31 mouse cellular contexts compared by ENCODE assay signal in genomic region chr8:126626415-126626814, GRCm38 (mm10). TPM values are rescaled to one million over a fixed set of nuclear protein-coding genes. Genes with fewer than 3 reads are reported as not detected.
DNase-seq lines count a peak whose midpoint lies in the region; ATAC-seq and TF ChIP-seq lines count a peak whose summit lies in the region.
"Had no signal": no experiment of that assay in that cellular context is flagged by ENCODE, and none has a peak within 500 bp of the region (broad histone marks: within the 10 kb centered on the region; RNA-seq: fewer than 3 reads in every experiment).

No protein-coding gene starts in this region.

- H3K4me3 ChIP-seq in thymus, adult 2 months (ENCODE audit: control insufficient read depth, insufficient read depth, low read length): no peak overlapping the region
- no peak overlapping the region for H3K4me3 ChIP-seq in hindbrain, postnatal 0 days (ENCODE audit: low read length)
- no peak overlapping the region for H3K4me3 ChIP-seq in hindbrain, embryonic 16.5 days (ENCODE audit: low read length)
- H3K4me3 ChIP-seq: embryonic facial prominence, embryonic 15.5 days; erythroblast, embryonic 14.5 days; forebrain, embryonic 10.5 days; forebrain, embryonic 13.5 days; heart, embryonic 12.5 days; heart, embryonic 15.5 days; intestine, embryonic 15.5 days had no signal

- no peaks in the 10 kb centered on the region for H3K36me3 ChIP-seq in thymus, adult 2 months (ENCODE audit: control insufficient read depth, insufficient read depth, low read length)
- no peaks in the 10 kb centered on the region for H3K36me3 ChIP-seq in hindbrain, postnatal 0 days (ENCODE audit: insufficient read depth, low read length)
- no peaks in the 10 kb centered on the region for H3K36me3 ChIP-seq in hindbrain, embryonic 16.5 days (ENCODE audit: control insufficient read depth, insufficient read depth, low read length)
- H3K36me3 ChIP-seq: embryonic facial prominence, embryonic 15.5 days; forebrain, embryonic 10.5 days; G1E; heart, embryonic 12.5 days; heart, embryonic 15.5 days; intestine, embryonic 15.5 days had no signal

- no peak overlapping the region for H3K4me2 ChIP-seq in hindbrain, postnatal 0 days (ENCODE audit: low read depth, low read length)
- no peak overlapping the region for H3K4me2 ChIP-seq in hindbrain, embryonic 16.5 days (ENCODE audit: low read length)
- H3K4me2 ChIP-seq: embryonic facial prominence, embryonic 15.5 days; forebrain, embryonic 13.5 days; heart, embryonic 12.5 days; heart, embryonic 15.5 days; hindbrain, embryonic 14.5 days; intestine, embryonic 15.5 days had no signal

- no peak for DNase-seq in thymus, adult 2 months
- DNase-seq in thymus, postnatal 4 days: no peak
- no peak for DNase-seq in kidney, adult 11 months
- no peak for DNase-seq in hindbrain, postnatal 0 days (ENCODE audit: low spot score)
- DNase-seq: adrenal gland, adult 2 months; adrenal gland, postnatal 14 days; B cell, adult 2 months; cerebellum, adult 11 months; cerebellum, adult 2 months; cerebellum, adult 9-11 months; cerebellum, postnatal 25 days; embryo, embryonic 11 days; gastrocnemius, postnatal 10 days; gastrocnemius, postnatal 36 days; heart, adult 11 months; heart, postnatal 10 days; heart, postnatal 36 days had no signal

- H3K27ac ChIP-seq in thymus, adult 2 months (ENCODE audit: control insufficient read depth, insufficient read depth, low read length): peak overlapping the region; percentile 22; the same call in 1 of the 2 replicates
- H3K27ac ChIP-seq in hindbrain, postnatal 0 days: no peak overlapping the region
- H3K27ac ChIP-seq in hindbrain, embryonic 16.5 days (ENCODE audit: low read depth, low read length): no peak overlapping the region
- H3K27ac ChIP-seq: embryonic facial prominence, embryonic 15.5 days; forebrain, embryonic 10.5 days; forebrain, embryonic 13.5 days; heart, embryonic 15.5 days; hindbrain, embryonic 14.5 days; intestine, embryonic 15.5 days had no signal

- H3K9me3 ChIP-seq in hindbrain, postnatal 0 days (ENCODE audit: low read length): no peaks in the 10 kb centered on the region
- 0 out of 2 replicates have a peak, but pooled peaks cover 3% of the 10 kb centered on the region for H3K9me3 ChIP-seq in hindbrain, embryonic 16.5 days (ENCODE audit: control insufficient read depth, low read length)
- H3K9me3 ChIP-seq: heart, embryonic 15.5 days; intestine, embryonic 15.5 days had no signal

- TF ChIP-seq POLR2A in thymus, adult 2 months (IDR thresholded peaks at IDR 0.05; ENCODE audit: control insufficient read depth, extremely low read depth, insufficient read depth, low read length, poor library complexity): no peak

- H3K9ac ChIP-seq in hindbrain, postnatal 0 days (replicated peaks; ENCODE audit: low read length): no peak overlapping the region
- no peak overlapping the region for H3K9ac ChIP-seq in hindbrain, embryonic 16.5 days (ENCODE audit: low read depth, low read length)
- H3K9ac ChIP-seq: embryonic facial prominence, embryonic 15.5 days; forebrain, embryonic 13.5 days; heart, embryonic 12.5 days; heart, embryonic 15.5 days; hindbrain, embryonic 14.5 days; intestine, embryonic 15.5 days had no signal

- peaks cover 36% of the 10 kb centered on the region for H3K4me1 ChIP-seq in thymus, adult 2 months (replicated peaks; ENCODE audit: control insufficient read depth, insufficient read depth, low read length)
- no peaks in the 10 kb centered on the region for H3K4me1 ChIP-seq in hindbrain, postnatal 0 days (ENCODE audit: insufficient read depth, low read length)
- no peaks in the 10 kb centered on the region for H3K4me1 ChIP-seq in hindbrain, embryonic 16.5 days (ENCODE audit: control insufficient read depth, insufficient read depth, low read depth, low read length)
- H3K4me1 ChIP-seq: embryonic facial prominence, embryonic 15.5 days; forebrain, embryonic 10.5 days; forebrain, embryonic 13.5 days; heart, embryonic 12.5 days; heart, embryonic 15.5 days; intestine, embryonic 15.5 days had no signal

- peak; percentile 38; the same call in 1 of the 2 replicates for ATAC-seq in erythroid progenitor cell, adult 5-6 weeks (replicated peaks; ENCODE audit: low FRiP score, poor library complexity, severe bottlenecking)
- peak; percentile 77 for ATAC-seq in megakaryocyte progenitor cell, adult 5-6 weeks (replicated peaks; ENCODE audit: poor library complexity)
- no peak for ATAC-seq in hindbrain, postnatal 0 days
- ATAC-seq in hindbrain, embryonic 16.5 days: no peak
- ATAC-seq: forebrain, embryonic 13.5 days; forebrain, embryonic 16.5 days; intestine, embryonic 15.5 days had no signal

- no peaks in the 10 kb centered on the region for H3K27me3 ChIP-seq in thymus, adult 2 months (ENCODE audit: control insufficient read depth, insufficient read depth, low read length)
- no peaks in the 10 kb centered on the region for H3K27me3 ChIP-seq in hindbrain, postnatal 0 days (ENCODE audit: insufficient read depth, low read length)
- H3K27me3 ChIP-seq in hindbrain, embryonic 16.5 days (replicated peaks; ENCODE audit: control insufficient read depth, insufficient read depth, low read length): no peaks in the 10 kb centered on the region
- H3K27me3 ChIP-seq: CH12.LX; embryonic facial prominence, embryonic 15.5 days; forebrain, embryonic 13.5 days; heart, embryonic 12.5 days; heart, embryonic 15.5 days; intestine, embryonic 15.5 days had no signal

- no peak for TF ChIP-seq CTCF in thymus, adult 2 months (IDR thresholded peaks at IDR 0.05; ENCODE audit: borderline replicate concordance, control insufficient read depth, extremely low read depth, insufficient read depth, low read length, poor library complexity)
- TF ChIP-seq CTCF in hindbrain, postnatal 0 days (IDR thresholded peaks at IDR 0.05; ENCODE audit: low read depth): no peak

- WGBS in thymus, adult 2 months: 41% methylated on average over 11 of the region's 11 CpGs
- WGBS in hindbrain, postnatal 0 days: 83% methylated on average over 11 of the region's 11 CpGs
- WGBS in hindbrain, embryonic 16.5 days: 88% methylated on average over 11 of the region's 11 CpGs

RNA-seq across cellular contexts. Expression of gene Irf2bp2, which starts 32.6 kb away (rescaled TPM):
- polyA plus RNA-seq in thymus, adult 2 months (2012; rRNA removed): 71.7 and 113 TPM in 2 replicates
- total RNA-seq in erythroid progenitor cell, adult 5-6 weeks (2015; ENCODE audit: low replicate concordance): 19.8 and 24.7 TPM in 2 replicates
- 8.8 and 18.0 TPM in 2 replicates for total RNA-seq in erythroid progenitor cell, adult 5-6 weeks (2017; ENCODE audit: low replicate concordance)
- 109 and 114 TPM in 2 replicates for total RNA-seq in megakaryocyte progenitor cell, adult 5-6 weeks (2015)
- 95.7 and 110 TPM in 2 replicates for total RNA-seq in megakaryocyte progenitor cell, adult 5-6 weeks (2017)
- 91.5 and 99.1 TPM in 2 replicates for total RNA-seq in hindbrain, postnatal 0 days (2014; rRNA removed)
- polyA plus RNA-seq in hindbrain, postnatal 0 days (2015; fragmentation: Nextera tagmentation; extraction: Ambion mirVana): 10.2 and 11.4 TPM in 2 replicates
- polyA plus RNA-seq in hindbrain, embryonic 16.5 days (2015; fragmentation: Nextera tagmentation; extraction: Ambion mirVana): 8.0 and 8.2 TPM in 2 replicates

Comparison
In these comparisons a context has a peak if more than half of its experiments do, and no peak if none do; other contexts are left out.
1. ATAC-seq: peak in erythroid progenitor cell, adult 5-6 weeks (single experiment) and megakaryocyte progenitor cell, adult 5-6 weeks (single experiment); none in hindbrain, postnatal 0 days (single experiment) and hindbrain, embryonic 16.5 days (single experiment).